Mouse (Mus musculus) cerebellum, postnatal 36 days (tissue): ENCODE measurements around the gene Deaf1.

Experiments used
- DNase-seq, 2 experiments: peaks; one replicate each; pipeline ENCODE4 v3.0.0; 2021 to 2022; ENCODE audit warnings: mixed read lengths in 2 of 2

Deaf1 gene

DNA sequence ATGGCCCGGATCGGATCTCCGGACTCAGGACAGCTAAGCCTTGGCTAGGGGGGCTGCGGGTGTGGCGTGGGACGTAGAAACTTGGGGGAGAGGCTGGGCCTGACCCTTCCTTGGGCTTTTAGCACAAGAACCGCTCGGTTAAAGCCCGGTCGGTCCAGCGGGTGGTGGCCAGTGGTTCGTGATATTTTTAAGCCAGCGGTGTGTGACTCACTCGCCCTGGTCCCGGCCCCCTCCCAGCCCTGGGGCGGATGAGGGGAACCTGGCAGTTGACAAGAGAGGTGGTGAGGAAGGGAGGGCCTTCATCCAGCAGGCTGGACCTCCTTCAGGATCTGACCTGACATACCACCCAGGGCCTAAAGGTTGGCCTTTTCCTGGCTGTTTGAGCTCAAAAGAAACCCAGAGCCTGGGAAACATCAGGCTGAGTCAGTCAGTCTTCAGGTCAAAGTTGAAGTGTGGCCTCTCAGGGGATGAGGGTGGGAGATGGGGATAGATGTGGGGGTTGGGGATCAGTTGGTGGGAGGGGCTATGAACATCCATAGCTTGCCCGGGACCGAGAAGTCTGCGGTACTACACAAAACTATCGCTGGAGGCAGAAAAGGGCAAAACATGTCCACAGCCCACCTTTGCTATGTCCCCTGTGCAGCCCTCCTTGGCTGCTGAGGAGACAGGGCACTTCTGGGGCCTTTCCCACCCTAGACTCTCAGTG is 11.9 kb upstream of the Deaf1 start:
- no peak for DNase-seq

DNA sequence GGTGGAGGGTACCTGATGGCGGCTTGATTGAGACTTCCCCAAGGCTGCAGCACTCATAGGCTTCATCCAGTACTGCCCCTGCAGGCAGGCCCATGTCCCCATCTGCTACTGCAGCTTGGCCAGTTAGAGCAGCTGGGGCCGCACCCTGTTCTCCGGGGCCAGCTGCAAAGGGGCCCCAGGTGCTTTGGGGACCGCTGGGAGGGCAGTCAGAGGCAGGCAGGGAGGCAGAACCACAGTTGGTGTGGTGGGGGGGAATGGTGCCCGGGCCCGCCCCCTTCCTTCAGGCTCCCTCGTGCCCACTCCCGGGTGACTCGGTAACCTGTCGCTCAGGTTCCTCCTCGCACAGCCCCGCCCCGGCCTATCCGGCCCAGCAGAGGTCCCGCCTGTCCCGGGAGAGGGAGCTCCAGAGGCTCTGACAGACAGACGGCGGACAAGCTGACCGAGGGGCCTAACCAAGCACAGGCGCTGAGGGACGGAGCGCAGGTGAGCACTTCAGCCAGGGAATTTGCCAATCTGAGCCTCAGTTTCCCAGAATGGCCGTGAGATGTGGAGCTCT is 11.2 kb upstream of the Deaf1 start, which contains the start of gene Eps8l2:
Eps8l2 (plus strand) TSS at position 305 of the 556 bp plus-strand sequence.
- no peak for DNase-seq

DNA sequence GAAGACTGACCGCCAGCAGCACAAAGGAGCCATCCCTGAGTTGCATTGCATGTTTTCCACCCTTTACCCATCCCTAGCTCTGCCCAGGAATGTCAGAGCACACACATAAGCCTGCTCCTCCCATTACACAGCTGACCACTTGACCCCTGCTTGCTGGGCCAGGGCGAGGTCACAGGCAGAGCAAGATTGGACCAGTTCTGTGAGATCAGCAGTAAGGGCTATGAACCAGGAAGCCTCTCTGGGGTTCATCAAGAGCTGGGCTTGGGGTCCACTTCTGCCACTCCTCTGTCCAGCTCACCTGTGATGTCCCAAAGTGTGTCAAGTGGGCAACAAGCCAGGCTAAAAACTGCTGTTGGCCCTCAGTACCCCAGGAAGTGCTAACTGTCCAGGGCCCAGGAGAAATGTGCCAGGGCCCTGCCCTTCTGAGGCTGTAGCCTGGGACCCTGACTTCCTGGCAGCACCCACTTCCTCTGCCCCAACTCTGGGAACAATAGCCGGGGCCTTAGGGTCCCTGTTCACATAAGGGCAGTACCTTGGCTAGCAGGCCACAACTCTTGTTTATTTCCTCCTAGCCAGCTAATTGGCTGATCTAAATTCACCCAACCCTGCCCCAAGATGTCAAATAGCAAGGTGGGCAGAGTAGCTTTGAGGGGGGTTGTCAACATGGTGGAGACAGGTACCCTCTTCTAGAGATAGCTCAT is 10.4 kb upstream of the Deaf1 start:
- no peak for DNase-seq

DNA sequence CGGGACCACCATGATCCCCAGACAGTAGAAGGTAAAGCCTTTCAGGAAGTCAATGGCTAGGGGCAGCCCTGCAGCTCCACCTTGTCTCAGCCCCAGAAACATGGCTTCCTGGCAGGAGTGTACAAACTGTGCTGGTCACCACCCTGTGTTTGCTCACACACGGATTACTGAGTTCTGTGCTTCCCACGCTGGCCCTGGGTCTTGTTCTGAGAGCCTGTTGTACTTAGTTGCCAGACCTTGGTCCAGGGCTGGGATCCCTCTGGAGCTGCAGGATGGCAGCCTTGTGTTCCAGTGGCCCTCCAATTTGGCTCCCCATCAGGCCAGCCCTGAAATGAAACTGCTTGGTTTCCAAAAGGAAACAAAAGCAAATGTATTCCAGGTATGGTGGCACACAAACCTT is 8.8 kb upstream of the Deaf1 start:
- no peak for DNase-seq

DNA sequence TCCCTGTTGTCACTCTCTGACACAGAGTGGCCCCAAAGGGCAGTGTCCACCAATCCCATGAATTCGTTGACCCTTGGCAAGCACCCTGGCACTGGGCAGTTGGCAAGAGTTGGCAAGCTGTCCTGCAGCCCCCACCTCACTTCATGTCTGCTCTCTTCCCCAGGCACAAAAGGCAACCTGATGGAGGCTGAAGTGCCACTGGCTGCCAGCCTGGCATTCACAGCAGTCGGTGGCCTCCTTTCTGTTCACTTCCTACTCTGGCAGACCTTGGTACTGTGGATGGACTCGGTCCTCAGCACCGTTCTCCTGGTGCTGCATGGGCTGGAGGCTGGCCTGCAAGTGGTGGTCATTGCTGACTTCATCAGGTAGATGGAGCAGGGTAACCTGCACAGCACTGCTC is 8.2 kb upstream of the Deaf1 start:
- peak; percentile 63 to 66 for DNase-seq

DNA sequence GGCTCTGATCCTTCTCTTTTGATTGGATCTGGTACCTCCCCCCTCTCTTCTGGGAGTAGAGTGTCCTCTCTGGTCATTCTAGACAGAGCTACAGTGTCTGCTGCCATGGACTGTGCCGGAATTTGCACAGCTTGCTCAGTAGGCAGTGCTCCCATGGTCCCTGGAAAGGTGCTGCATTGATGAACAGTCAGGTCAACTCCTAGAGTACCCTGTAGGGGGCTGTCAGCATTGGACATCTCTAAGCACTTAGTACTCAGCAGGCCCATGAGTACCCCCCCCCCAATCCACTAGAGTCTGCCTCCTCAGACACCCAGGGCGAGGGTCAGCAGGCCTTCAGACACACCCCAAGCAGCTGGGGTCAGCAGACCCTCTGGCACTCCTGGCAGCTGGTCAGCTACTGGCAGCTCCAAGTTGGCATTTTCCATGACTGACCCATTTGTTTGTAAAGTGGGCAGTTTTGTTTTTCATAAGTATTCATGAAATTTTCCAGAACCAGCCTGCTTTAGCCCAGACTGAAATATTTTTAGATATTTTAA is 7.6 kb upstream of the Deaf1 start:
- peak in 1 of 2 experiments; percentile 30 for DNase-seq

DNA sequence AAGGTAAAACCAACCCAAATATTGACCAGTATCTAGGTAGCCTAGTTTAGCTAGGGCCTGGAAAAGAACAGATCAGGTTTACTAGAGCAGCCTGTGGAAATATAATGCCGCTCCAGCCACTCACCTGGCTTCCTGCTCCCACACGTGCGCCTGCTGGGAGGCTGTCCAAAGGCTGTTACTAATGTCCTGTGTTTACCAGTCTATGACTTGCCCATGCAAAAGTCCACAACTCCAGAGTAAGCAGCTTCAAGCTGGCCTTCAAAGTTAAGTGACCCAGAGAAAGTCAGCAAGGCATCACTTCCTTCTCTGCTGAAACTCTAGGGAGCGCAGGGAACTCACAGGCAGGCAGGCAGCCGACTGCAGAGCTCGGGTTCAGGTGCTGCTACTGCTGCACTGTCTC is 4.5 kb upstream of the Deaf1 start:
- no peak for DNase-seq

DNA sequence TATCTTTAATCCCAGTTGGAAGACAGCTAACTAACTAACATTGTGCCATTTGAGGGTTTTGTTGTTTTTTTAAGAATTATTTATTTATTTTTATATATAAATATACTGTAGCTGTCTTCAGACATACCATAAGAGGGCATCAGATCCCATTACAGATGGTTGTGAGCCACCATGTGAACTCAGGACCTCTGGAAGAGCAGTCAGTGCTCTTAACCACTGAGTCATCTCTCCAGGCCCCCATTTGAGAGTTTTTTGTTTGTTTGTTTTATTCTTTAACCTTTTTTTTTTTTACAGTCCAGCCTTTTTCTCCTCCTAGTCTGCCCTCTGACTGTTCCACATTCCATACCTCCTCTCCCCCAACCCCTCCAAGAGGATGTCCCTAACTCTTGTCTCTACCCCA is 3.2 kb upstream of the Deaf1 start:
- no peak for DNase-seq

DNA sequence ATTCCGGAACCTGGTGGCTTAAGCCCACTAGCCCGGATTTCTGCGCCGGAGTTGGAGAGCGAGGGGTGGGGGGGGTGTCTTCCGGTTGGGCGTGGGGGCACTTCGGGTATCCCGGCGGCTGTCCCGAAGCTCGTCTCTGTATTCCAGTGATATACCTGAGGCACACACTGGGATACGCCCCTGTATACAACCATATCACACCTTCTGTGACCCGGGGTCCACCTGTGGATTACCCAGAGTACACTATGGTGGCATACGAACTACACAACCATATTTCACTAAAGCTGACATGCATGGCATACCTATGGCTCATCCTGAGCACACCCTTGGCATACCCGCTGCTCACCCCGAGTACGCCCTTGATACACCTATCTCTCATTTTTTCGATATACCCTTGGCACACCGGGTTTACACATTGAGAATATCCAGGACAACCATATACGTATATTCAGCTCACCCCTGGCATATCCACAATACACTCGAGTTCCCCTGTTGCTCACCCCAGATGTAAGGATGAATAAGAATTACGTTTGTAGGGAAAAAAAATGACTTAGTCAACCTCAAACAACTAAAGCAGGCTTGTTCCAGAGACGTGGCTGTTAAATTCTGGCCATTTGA is 992 bp upstream of the Deaf1 start:
- no peak for DNase-seq

DNA sequence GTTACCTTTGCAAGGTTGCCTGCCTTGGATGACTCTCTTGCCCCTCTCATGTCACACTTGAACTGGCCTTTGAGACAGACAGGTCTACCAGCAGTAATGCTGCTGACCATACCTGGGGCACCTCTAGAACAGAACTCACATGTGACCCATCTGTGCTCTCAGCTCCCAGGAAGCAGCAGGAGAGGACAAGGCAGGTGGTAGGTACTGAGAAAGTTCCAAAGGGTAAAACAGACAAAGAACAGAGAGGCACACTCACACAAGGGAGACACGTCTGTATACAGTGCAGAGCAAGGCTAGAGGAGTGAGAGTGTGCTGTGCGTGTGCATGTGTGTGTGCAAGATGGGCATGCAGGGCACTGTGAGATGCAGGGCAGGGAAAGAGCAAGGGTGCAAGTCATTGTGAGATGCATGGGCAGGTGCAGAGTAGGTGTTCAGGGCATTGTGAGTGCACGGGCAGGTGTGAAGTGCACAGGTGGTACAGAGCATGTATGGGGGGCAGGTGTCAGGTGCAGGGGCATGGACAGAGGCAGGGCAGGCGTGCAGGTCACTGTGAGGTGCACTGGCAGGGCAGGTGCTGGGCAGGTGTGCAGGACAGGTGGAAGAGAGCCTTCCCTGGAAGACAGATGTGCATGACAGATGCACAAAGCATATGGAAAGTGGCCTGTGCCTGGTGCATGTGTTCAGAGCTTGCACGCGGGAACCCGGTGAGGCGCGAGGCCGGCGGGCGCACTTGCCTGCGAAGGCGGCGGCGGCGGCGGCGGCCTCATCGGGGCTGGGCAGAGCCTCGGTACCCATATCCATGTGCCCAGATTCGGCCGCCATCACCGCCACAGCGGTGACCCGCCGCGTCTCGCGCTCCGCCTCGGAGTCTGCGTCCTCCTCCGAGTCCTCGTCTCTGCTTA is 694 bp downstream of the Deaf1 start:
- DNase-seq: peak; percentile 28 to 40

DNA sequence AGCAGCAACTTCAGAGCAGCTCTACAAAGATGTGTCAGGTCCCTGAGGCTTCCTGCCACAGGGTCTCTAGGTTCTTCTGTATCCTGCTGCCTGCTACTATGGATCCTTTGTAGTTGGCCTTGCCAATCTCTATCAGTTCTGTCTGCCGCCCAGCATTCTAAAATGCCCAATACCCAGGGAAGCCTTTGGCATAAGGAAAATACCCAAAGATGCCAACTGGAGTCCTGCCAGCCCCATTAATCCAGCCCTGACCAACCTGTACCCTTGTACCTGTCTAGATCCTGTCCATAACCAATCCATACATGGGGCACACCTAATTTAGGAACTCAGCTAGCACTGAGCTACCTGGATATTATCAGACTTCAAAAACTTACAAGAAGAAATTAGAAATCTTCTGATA is 2.8 kb downstream of the Deaf1 start:
- peak; percentile 33 to 35 for DNase-seq

DNA sequence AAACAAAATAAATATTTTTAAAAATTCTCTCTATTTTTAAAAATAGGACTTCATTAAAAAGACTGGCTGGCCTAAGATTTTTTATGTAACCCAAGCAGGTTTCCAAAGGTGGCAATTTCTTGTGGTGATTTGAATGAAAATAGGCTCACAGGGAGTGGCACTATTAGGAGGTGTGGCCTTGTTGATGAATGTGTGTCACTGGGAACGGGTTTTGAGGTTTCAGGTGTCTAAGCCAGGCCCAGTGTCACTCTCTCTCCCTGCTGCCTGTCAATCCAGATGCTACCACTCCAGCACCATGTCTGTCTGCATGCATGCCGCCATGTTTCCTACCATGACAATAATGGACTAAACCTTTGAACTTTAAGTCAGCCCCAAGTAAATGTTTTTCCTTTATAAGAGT is 8.0 kb downstream of the Deaf1 start:
- DNase-seq: no peak

DNA sequence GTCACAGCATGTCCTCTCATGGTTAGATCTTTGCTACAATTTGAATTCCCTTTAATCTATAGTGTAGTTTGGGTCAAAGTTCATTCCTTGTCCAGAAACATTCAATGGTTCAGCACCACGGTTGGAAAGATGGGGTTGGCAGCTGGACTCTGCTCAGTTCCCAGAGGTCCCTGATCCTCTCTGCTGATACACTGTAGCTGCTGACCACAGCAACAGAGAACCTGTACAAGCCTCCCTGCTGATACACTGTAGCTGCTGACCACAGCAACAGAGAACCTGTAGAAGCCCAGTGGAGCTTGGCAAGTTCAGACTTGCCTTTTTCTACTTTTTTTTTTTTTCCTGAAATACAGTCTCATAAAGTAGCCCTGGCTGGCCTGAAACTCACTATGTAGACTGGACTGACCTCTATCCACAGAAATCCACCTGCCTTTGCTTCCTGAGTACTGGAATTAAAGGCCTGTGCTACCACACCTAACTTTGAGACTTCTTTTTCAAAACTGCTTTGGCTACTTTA is 9.8 kb downstream of the Deaf1 start:
- DNase-seq: no peak

DNA sequence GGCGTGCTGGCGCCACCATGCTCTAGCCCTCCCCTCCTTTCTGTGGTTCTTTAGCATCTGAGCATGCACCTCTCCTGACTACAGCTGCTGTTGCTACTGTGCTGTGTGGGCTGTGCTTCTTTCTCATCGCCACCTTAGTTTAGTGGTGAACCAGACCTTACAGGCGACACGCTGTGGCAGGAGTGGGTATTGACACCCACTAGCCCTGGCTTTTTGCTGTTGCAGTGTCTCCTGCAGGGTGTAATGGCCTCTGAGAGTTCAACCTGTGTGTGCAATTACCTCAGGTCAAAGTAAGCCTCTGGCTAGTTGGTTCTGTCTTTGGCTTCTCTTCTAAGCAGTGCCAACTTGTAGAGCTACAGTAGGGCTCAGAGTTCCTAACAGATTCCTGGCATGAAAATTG is 11.5 kb downstream of the Deaf1 start:
- DNase-seq: peak; percentile 44 to 45

DNA sequence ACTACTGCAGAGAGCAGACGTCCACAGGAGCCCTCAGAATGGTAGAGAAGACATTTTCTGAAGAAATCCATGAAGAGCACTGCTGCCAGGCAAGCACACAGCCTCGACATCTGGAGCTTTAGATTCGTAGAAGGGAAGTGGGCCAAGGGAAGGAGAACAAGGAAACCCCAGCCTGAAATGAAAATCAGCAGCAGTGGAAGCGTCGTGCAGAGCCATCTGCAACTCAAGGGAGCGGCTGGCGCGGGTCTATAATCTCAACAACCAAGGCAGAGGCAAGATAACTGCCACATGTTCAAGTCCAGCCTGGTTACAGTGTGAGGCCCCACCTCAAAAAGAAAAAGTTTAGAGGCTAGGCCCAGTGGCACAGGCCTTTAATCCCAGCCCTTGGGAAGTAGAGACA is 12.4 kb downstream of the Deaf1 start:
- DNase-seq: no peak

DNA sequence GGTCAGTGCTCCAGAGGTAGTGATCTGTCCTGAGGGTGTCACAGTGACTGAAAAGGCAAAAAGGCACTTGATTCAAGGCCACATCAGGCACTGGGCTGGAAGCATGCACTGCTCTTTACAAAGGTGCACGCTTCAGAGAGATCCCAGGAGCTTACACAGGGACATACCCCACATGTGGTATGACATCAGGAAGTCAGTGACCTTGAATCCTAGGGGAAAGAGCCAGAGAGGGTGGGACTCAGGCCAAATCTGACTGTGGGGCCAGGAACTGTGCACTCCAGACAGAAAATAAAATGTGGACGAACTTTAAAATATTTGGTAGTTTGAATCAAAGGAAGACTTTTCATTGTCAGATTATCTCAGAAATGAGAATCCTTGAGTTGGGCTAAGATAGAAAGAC is 13.1 kb downstream of the Deaf1 start:
- DNase-seq: no peak

DNA sequence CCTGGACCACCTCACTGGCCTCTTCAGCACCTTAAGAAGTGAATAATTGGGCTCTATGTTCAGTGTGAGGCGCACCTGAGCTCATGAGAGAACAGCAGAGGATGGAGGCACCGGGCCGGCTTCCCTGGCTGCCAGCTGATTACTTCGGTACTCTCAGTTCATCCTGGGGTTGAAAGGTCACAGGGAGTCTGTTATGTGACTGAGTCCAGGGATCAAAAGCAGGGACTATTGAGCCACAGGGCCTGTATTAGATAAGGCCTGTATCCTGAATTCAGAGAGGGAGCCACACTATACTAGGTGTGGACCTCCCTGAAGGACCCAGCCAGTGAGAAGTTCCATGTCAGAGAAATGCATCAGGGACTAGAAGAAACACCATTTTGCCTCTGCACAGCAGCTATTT is 23.0 kb downstream of the Deaf1 start:
- no peak for DNase-seq

DNA sequence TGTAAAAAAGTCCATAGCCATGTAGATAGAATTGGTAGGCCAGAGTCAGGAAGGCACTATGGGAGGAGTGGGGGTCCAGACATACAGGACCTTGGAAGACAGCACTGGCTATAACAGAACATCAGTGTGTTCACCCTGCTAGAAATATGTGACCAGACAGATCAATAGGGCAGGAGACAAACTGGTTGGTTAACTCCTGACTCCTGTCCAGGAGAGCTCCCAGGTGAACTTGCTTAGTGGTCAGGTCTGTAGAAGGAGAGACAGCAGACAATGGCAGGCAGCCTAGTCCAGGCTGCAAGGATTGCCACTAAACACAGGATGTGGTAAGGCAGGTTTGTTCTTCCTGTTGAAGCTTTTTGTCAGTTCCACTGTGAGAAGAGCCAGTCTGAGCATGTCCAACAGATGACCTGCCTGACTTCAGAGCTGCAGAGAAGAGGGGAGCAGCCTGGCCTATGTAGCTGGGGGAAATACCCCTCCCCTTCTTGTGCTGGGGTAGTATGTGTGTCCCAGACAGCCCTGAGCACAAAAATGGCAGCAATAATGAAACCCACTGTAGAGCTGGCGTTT is 24.7 kb downstream of the Deaf1 start:
- DNase-seq: no peak

DNA sequence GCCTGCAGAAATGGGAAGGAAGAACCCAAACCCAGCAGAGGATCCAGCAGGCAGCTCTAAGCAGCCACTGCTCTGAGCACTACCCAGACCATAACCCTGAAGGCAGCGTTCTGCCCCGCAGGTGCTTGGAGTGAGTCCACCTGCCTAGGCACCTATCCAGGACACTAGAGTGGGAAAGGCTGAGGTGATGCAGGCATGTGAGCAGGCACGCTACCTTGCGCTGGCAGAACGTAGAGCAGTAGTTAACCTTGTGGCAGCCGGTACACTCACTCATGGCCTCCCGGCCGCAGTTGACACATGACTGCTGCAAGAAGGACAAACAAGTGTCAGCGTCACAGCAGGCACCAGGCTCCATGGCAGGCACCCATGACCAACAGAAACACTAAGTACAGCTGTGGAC is 26.1 kb downstream of the Deaf1 start:
- DNase-seq: peak; percentile 76 to 79

DNA sequence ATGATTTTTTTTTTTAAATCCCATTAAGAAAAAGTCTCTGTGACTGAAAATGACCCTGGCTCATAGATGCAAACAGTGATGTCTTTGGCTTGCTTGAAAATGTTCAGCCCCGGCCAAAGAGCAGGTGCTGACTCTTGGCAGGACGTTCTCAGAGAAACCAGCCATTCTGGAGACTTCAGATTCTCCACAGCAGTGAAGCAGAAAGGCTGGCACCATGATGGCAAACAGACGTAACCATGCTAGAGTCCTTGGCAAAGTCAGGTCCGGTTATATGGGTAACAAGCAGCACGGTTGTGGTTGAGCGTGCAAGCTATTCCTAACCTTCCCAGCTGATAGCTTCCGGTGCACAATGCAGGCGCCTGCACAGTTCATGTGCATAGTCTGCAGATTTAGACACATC is 28.3 kb downstream of the Deaf1 start:
- peak; percentile 72 to 73 for DNase-seq

DNA sequence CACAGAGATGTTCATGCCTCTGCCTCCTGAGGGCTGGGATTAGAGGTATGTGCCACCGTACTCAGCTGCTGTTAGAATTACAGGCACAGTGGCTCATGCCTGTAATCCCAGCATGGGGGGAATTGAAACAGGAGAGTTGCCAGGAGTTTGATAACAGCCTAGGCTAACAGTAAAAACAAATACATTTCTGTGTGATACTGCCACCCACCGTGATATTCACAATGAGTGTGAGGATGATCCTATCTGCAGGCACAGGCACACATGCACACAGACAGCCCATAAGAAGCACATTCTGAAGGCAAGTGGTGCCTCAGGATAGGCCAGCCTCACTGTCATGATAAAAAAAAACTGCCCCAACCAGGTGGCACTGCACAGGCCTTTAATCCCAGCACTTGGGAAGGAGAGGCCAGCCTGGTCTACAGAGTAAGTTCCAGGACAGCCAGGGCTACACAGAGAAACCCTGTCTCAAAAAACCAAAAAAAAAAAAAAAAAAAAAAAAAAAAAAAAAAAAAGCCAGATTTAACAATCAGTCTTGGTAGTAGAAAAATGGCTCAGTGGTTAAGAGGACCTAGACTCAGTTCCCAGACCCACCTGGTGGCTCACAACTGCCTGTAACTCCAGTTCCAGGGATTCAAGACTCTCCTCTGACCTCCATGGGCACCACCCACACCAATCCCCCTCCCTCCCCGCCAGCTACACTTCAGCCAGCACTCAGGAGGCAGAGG is 29.4 kb downstream of the Deaf1 start:
- no peak for DNase-seq
